Mouse (Mus musculus): ENCODE measurements around the gene Nfkbid.

DNA sequence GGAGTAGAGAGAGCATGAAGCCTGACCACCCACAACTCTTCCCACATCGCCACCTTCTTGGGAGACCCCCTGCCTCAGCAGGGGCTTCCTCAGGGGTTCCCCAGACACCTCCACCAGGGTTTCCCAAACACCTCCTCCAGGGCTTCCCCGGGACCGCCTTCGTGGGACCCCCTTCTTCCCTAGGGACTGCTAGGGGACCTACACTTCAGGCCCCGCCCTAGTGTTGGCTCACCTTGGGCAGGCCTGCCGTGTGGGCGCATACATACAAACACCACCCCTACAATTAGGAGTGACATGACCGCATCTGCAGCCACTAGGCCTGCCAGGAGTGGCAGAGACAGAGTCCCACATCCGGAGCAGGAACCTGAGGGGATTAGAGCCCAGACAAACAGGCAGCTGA, 3.7 kb upstream of the Nfkbid start:
- TF ChIP-seq CTCF (IDR thresholded peaks at IDR 0.05) (no peak), POLR2A (IDR thresholded peaks at IDR 0.05; ENCODE audit: insufficient read depth, low read depth, low read length) (no peak), EP300 (IDR thresholded peaks at IDR 0.05; ENCODE audit: insufficient read depth, low read depth, low read length) (no peak)

All from heart, adult 2 months (tissue).